Mouse (Mus musculus): Measurements from ENCODE around the gene Slc6a1. TPM values are rescaled to one million over a fixed set of nuclear protein-coding genes. Genes with fewer than 3 reads are reported as not detected.

Gene Slc6a1
- polyA plus RNA-seq, 1 experiment from 2014 or later, result 0.84 TPM

DNA sequence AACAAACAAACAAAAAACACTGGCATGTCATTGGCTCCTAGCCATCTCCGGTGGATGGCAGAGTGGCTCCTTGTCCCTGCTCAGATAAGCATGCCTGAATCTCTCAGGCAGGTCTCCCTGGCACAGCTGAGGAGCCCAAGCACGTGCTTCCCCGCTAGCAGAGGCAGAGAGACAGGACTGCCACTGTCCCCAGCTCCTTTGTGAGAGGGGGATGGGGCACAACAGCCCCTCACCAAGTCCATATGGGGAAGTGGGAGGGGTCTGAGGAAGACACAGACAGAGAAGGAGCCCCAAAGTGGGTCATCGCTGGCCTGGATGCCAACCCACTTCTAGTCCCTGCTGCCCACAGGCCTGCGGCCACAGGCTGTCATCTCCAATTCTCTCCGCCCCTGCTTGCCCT is 20.8 kb upstream of the Slc6a1 start:
- H3K27ac ChIP-seq (replicated peaks in 1 of 2; ENCODE audit: control insufficient read depth in 1 of 2, insufficient read depth in 1 of 2, low read depth in 2 of 2, low read length in 2 of 2), result no peak overlapping the region
- H3K4me1 ChIP-seq (ENCODE audit: control insufficient read depth in 2 of 2, insufficient read depth in 2 of 2, low read length in 2 of 2), result peaks cover 3 to 11% of the 10 kb centered on the region in 2 experiments; a peak in 2 of 4 replicates
- H3K4me2 ChIP-seq (ENCODE audit: low read length), result no peak overlapping the region
- H3K9me3 ChIP-seq (ENCODE audit: control insufficient read depth, low read length), result no peaks in the 10 kb centered on the region
- H3K36me3 ChIP-seq (ENCODE audit: control insufficient read depth, insufficient read depth, low read length), result no peaks in the 10 kb centered on the region
- 50% methylated on average over 6 of the region's 6 CpGs for WGBS
- no peak overlapping the region for H3K9ac ChIP-seq (ENCODE audit: low read length)
- H3K27me3 ChIP-seq (ENCODE audit: control insufficient read depth, insufficient read depth, low read length), result peaks cover 7% of the 10 kb centered on the region; the same call in 1 of the 2 replicates
- no peak overlapping the region for H3K4me3 ChIP-seq (ENCODE audit: control insufficient read depth in 1 of 2, insufficient read depth in 1 of 2, low read depth in 1 of 2, low read length in 2 of 2)
- ATAC-seq (ENCODE audit: insufficient number of reproducible peaks, insufficient read depth, low FRiP score, low read depth), result no peak

DNA sequence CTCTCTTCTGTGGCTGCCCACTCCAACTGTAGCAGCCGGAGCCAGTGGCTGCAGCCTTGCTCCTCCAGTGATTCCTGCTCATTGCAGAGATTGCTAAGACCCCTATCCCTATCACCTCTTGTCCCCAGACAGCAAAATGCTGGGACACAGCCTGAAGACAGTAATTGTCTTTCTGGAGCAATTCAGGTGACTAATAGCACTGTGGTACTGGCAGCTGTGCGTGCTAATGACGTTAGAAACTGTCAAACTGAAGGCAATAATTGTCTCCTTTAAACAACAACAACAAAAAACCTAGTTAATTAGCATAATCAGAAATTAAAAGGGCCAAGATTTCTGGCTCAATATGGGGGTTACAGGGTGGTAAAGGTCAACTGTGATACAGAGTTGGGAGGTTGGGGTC is 18.4 kb upstream of the Slc6a1 start:
- peaks cover 19% of the 10 kb centered on the region for H3K27me3 ChIP-seq (ENCODE audit: control insufficient read depth, insufficient read depth, low read length)
- H3K4me2 ChIP-seq (ENCODE audit: low read length), result no peak overlapping the region
- WGBS, result 77% methylated on average over 3 of the region's 3 CpGs

DNA sequence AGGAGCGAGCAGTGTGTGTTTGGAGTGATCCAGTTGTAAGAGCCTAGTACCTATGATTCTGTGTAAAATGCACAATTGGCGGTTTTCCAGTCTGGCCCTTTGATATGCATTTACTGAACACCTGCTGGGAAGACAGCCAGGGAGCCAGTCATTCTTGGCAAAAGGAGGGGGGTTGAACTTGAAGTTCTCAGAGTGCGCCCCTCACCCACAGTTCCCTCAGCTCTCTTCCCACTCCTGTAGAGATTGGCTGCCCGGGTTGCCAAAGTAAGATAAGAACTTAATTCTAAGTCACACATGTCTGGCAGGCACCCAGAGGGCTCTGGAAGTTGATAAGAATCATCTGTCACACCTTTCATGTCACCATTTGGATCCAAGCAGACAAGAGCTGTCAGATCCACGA is 18.0 kb upstream of the Slc6a1 start:
- peaks cover 19% of the 10 kb centered on the region for H3K27me3 ChIP-seq (ENCODE audit: control insufficient read depth, insufficient read depth, low read length)
- 24% methylated on average over 5 of the region's 5 CpGs for WGBS
- ATAC-seq (ENCODE audit: insufficient number of reproducible peaks, insufficient read depth, low FRiP score, low read depth), result no peak
- H3K36me3 ChIP-seq (ENCODE audit: control insufficient read depth, insufficient read depth, low read length), result no peaks in the 10 kb centered on the region
- no peak overlapping the region for H3K9ac ChIP-seq (ENCODE audit: low read length)
- peaks cover 3 to 11% of the 10 kb centered on the region in 2 experiments; a peak in 2 of 4 replicates for H3K4me1 ChIP-seq (ENCODE audit: control insufficient read depth in 2 of 2, insufficient read depth in 2 of 2, low read length in 2 of 2)
- no peak overlapping the region for H3K27ac ChIP-seq (replicated peaks in 1 of 2; ENCODE audit: control insufficient read depth in 1 of 2, insufficient read depth in 1 of 2, low read depth in 2 of 2, low read length in 2 of 2)
- H3K4me2 ChIP-seq (ENCODE audit: low read length), result no peak overlapping the region
- H3K9me3 ChIP-seq (ENCODE audit: control insufficient read depth, low read length), result no peaks in the 10 kb centered on the region
- no peak overlapping the region for H3K4me3 ChIP-seq (ENCODE audit: control insufficient read depth in 1 of 2, insufficient read depth in 1 of 2, low read depth in 1 of 2, low read length in 2 of 2)

More for the DNA sequence above, 18.4 kb upstream of the Slc6a1 start:
- no peak overlapping the region for H3K27ac ChIP-seq (replicated peaks in 1 of 2; ENCODE audit: control insufficient read depth in 1 of 2, insufficient read depth in 1 of 2, low read depth in 2 of 2, low read length in 2 of 2)
- H3K4me3 ChIP-seq (ENCODE audit: control insufficient read depth in 1 of 2, insufficient read depth in 1 of 2, low read depth in 1 of 2, low read length in 2 of 2), result no peak overlapping the region
- no peaks in the 10 kb centered on the region for H3K36me3 ChIP-seq (ENCODE audit: control insufficient read depth, insufficient read depth, low read length)
- H3K9me3 ChIP-seq (ENCODE audit: control insufficient read depth, low read length), result no peaks in the 10 kb centered on the region
- H3K4me1 ChIP-seq (ENCODE audit: control insufficient read depth in 2 of 2, insufficient read depth in 2 of 2, low read length in 2 of 2), result peaks cover 3 to 11% of the 10 kb centered on the region in 2 experiments; a peak in 2 of 4 replicates
- no peak for ATAC-seq (ENCODE audit: insufficient number of reproducible peaks, insufficient read depth, low FRiP score, low read depth)
- H3K9ac ChIP-seq (ENCODE audit: low read length), result no peak overlapping the region

DNA sequence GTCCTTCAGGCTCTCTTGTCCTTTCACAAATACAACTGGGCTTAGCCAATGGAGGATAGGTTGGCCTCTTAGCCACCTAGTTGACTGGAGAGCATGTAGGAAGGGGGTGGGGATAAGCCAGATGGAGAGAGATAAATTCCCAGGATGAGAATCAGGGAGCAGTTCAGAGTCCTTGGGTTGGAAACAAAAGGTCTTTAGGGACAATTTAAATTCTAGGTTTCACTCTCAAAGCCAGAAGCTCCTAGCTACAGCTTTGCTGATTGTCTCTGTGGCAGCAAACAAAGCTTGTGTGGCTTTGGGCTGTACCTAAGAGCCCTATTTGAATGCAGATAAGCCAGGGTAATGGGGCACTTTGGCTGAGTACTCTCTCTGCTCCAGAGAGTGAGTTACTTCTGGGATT is 16.2 kb upstream of the Slc6a1 start:
- Histone ChIP-seq H3K36me3 (ENCODE audit: control insufficient read depth, insufficient read depth, low read length) (no peaks in the 10 kb centered on the region), H3K9me3 (ENCODE audit: control insufficient read depth, low read length) (no peaks in the 10 kb centered on the region), H3K4me3 (ENCODE audit: control insufficient read depth in 1 of 2, insufficient read depth in 1 of 2, low read depth in 1 of 2, low read length in 2 of 2) (no peak overlapping the region), H3K9ac (ENCODE audit: low read length) (no peak overlapping the region), H3K27me3 (ENCODE audit: control insufficient read depth, insufficient read depth, low read length) (peaks cover 19% of the 10 kb centered on the region), H3K4me1 (ENCODE audit: control insufficient read depth in 2 of 2, insufficient read depth in 2 of 2, low read length in 2 of 2) (peaks cover 3 to 11% of the 10 kb centered on the region in 2 experiments; a peak in 2 of 4 replicates), H3K4me2 (ENCODE audit: low read length) (no peak overlapping the region), H3K27ac (replicated peaks in 1 of 2; ENCODE audit: control insufficient read depth in 1 of 2, insufficient read depth in 1 of 2, low read depth in 2 of 2, low read length in 2 of 2) (no peak overlapping the region)
- ATAC-seq (ENCODE audit: insufficient number of reproducible peaks, insufficient read depth, low FRiP score, low read depth), result no peak

DNA sequence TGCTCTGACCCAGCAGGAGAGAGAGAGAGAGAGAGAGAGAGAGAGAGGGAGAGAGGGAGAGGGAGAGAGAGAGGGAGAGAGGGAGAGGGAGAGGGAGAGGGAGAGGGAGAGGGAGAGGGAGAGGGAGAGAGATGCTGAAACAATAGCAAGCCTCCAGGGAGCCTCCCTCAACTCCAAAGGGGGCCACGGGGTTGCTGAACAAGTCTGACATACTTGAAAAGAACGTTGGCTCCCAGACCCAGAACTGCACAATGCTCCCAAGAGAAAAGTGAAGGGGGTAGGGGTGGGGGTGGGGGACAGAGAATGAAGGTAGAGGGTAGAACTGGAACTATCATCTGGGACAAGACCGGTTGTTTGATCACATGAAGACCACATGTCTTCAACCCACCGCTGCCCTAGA is 14.5 kb upstream of the Slc6a1 start:
- Histone ChIP-seq H3K4me1 (ENCODE audit: control insufficient read depth in 2 of 2, insufficient read depth in 2 of 2, low read length in 2 of 2) (peaks cover 7 to 19% of the 10 kb centered on the region in 2 experiments), H3K4me3 (ENCODE audit: control insufficient read depth in 1 of 2, insufficient read depth in 1 of 2, low read depth in 1 of 2, low read length in 2 of 2) (no peak overlapping the region), H3K4me2 (ENCODE audit: low read length) (no peak overlapping the region), H3K9me3 (ENCODE audit: control insufficient read depth, low read length) (no peaks in the 10 kb centered on the region), H3K27ac (replicated peaks in 1 of 2; ENCODE audit: control insufficient read depth in 1 of 2, insufficient read depth in 1 of 2, low read depth in 2 of 2, low read length in 2 of 2) (no peak overlapping the region), H3K36me3 (ENCODE audit: control insufficient read depth, insufficient read depth, low read length) (no peaks in the 10 kb centered on the region), H3K27me3 (ENCODE audit: control insufficient read depth, insufficient read depth, low read length) (peaks cover 20% of the 10 kb centered on the region), H3K9ac (ENCODE audit: low read length) (no peak overlapping the region)
- WGBS, result 38% methylated on average over 4 of the region's 4 CpGs
- no peak for ATAC-seq (ENCODE audit: insufficient number of reproducible peaks, insufficient read depth, low FRiP score, low read depth)

DNA sequence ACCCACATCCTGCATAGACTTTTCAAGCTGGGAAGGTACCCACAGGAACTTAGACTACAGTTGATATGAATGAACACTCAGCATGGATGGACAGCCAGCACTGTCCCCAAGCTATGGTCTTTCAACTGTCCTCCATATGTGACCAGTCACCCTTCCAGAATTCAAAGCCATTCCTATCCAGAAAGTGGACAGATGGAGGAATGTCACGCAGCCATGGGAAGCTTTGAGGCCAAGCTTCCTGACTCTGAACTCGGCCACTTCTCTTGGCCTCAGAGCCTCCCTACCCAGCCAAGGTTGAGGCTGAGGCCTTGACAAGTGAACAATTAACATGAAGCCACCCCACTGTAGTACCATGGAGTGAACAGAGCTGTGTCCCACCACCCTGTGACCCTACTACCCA is 12.8 kb upstream of the Slc6a1 start:
- Histone ChIP-seq H3K4me1 (ENCODE audit: control insufficient read depth in 2 of 2, insufficient read depth in 2 of 2, low read length in 2 of 2) (peaks cover 8 to 15% of the 10 kb centered on the region in 2 experiments; a peak in 3 of 4 replicates), H3K4me2 (ENCODE audit: low read length) (no peak overlapping the region), H3K27me3 (ENCODE audit: control insufficient read depth, insufficient read depth, low read length) (peaks cover 34% of the 10 kb centered on the region), H3K9me3 (ENCODE audit: control insufficient read depth, low read length) (no peaks in the 10 kb centered on the region), H3K4me3 (ENCODE audit: control insufficient read depth in 1 of 2, insufficient read depth in 1 of 2, low read depth in 1 of 2, low read length in 2 of 2) (no peak overlapping the region), H3K27ac (replicated peaks in 1 of 2; ENCODE audit: control insufficient read depth in 1 of 2, insufficient read depth in 1 of 2, low read depth in 2 of 2, low read length in 2 of 2) (no peak overlapping the region), H3K9ac (ENCODE audit: low read length) (no peak overlapping the region), H3K36me3 (ENCODE audit: control insufficient read depth, insufficient read depth, low read length) (no peaks in the 10 kb centered on the region)
- 75% methylated on average over 2 of the region's 2 CpGs for WGBS
- no peak for ATAC-seq (ENCODE audit: insufficient number of reproducible peaks, insufficient read depth, low FRiP score, low read depth)

DNA sequence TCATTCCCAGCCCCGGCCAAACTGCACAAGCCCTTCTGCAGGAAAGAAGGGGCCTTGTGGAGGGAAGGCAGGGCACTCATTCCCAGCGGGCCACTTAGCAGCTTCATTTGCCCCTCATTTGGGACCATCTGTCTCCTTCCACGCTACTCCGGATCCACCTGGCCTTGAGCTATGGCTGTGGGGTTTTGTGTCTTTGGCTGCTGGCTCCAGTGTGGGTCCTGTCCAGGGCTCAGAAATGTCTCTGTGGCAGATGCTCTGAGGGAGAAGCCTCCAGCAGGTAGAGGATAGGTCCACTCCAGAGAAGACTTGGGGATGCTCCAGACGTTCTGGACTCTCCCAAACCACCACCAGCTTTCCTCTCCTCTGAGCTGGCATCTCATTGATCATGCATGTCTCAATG is 11.6 kb upstream of the Slc6a1 start:
- no peak for ATAC-seq (ENCODE audit: insufficient number of reproducible peaks, insufficient read depth, low FRiP score, low read depth)
- peaks cover 33% of the 10 kb centered on the region for H3K27me3 ChIP-seq (ENCODE audit: control insufficient read depth, insufficient read depth, low read length)
- H3K9ac ChIP-seq (ENCODE audit: low read length), result no peak overlapping the region
- no peaks in the 10 kb centered on the region for H3K36me3 ChIP-seq (ENCODE audit: control insufficient read depth, insufficient read depth, low read length)
- no peak overlapping the region for H3K27ac ChIP-seq (replicated peaks in 1 of 2; ENCODE audit: control insufficient read depth in 1 of 2, insufficient read depth in 1 of 2, low read depth in 2 of 2, low read length in 2 of 2)
- no peaks in the 10 kb centered on the region for H3K9me3 ChIP-seq (ENCODE audit: control insufficient read depth, low read length)
- WGBS, result 62% methylated on average over 5 of the region's 5 CpGs
- no peak overlapping the region for H3K4me2 ChIP-seq (ENCODE audit: low read length)
- no peak overlapping the region for H3K4me3 ChIP-seq (ENCODE audit: control insufficient read depth in 1 of 2, insufficient read depth in 1 of 2, low read depth in 1 of 2, low read length in 2 of 2)
- peaks cover 8 to 14% of the 10 kb centered on the region in 2 experiments; a peak in 3 of 4 replicates for H3K4me1 ChIP-seq (ENCODE audit: control insufficient read depth in 2 of 2, insufficient read depth in 2 of 2, low read length in 2 of 2)

DNA sequence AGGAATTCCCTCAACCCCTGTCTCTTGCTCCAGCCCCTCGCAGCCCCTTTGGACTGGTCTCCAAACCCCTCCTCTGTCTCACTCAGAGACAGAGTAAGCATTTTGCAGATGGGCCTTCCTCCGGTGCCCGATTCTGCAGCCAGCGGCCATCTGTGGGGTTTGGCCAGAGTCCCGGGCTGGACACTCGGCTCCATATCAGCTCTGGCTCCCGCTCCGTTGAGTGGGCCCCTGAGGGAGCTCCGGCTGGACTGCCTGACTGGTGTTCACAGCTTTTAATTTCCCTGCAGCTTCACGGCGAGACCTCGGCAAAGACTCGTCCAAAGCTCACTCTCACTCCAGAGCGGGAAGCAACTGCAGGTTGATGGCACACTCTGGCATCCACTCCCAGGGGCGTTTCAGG is 10.2 kb upstream of the Slc6a1 start:
- Histone ChIP-seq H3K9me3 (ENCODE audit: control insufficient read depth, low read length) (no peaks in the 10 kb centered on the region), H3K9ac (ENCODE audit: low read length) (no peak overlapping the region), H3K4me3 (ENCODE audit: control insufficient read depth in 1 of 2, insufficient read depth in 1 of 2, low read depth in 1 of 2, low read length in 2 of 2) (no peak overlapping the region), H3K27ac (replicated peaks in 1 of 2; ENCODE audit: control insufficient read depth in 1 of 2, insufficient read depth in 1 of 2, low read depth in 2 of 2, low read length in 2 of 2) (no peak overlapping the region), H3K36me3 (ENCODE audit: control insufficient read depth, insufficient read depth, low read length) (no peaks in the 10 kb centered on the region), H3K27me3 (ENCODE audit: control insufficient read depth, insufficient read depth, low read length) (peaks cover 22% of the 10 kb centered on the region), H3K4me1 (ENCODE audit: control insufficient read depth in 2 of 2, insufficient read depth in 2 of 2, low read length in 2 of 2) (peaks cover 8 to 14% of the 10 kb centered on the region in 2 experiments; a peak in 3 of 4 replicates), H3K4me2 (ENCODE audit: low read length) (0 out of 2 replicates have a peak overlapping the region, but pooled peaks have one; percentile 7)
- WGBS, result 44% methylated on average over 15 of the region's 15 CpGs
- ATAC-seq (ENCODE audit: insufficient number of reproducible peaks, insufficient read depth, low FRiP score, low read depth), result no peak

All from heart, embryonic 14.5 days (tissue).